Comparison of ENCODE assay signal across 8 mouse cellular contexts in genomic region chr3:119893165-119893910, GRCm38 (mm10).
DNase-seq lines count a peak whose midpoint lies in the region; ATAC-seq and TF ChIP-seq lines count a peak whose summit lies in the region.

No protein-coding gene starts in this region.

- no peak overlapping the region for H3K27ac ChIP-seq in heart, embryonic 14.5 days (replicated peaks in 1 of 2; ENCODE audit: control insufficient read depth in 1 of 2, insufficient read depth in 1 of 2, low read depth in 2 of 2, low read length in 2 of 2)
- H3K27ac ChIP-seq in forebrain, embryonic 14.5 days (ENCODE audit: low read depth, low read length), result no peak overlapping the region
- no peak overlapping the region for H3K27ac ChIP-seq in limb, embryonic 15.5 days
- H3K27ac ChIP-seq in testis, adult 2 months (ENCODE audit: control insufficient read depth, insufficient read depth, low read depth, low read length), result no peak overlapping the region

- H3K27me3 ChIP-seq in heart, embryonic 14.5 days (ENCODE audit: control insufficient read depth, insufficient read depth, low read length), result no peaks in the 10 kb centered on the region
- H3K27me3 ChIP-seq in forebrain, embryonic 14.5 days (replicated peaks; ENCODE audit: control insufficient read depth, insufficient read depth, low read length), result no peaks in the 10 kb centered on the region
- no peaks in the 10 kb centered on the region for H3K27me3 ChIP-seq in limb, embryonic 15.5 days
- H3K27me3 ChIP-seq in testis, adult 2 months (ENCODE audit: control insufficient read depth, insufficient read depth, low read length), result no peaks in the 10 kb centered on the region

- H3K4me2 ChIP-seq in heart, embryonic 14.5 days (ENCODE audit: low read length), result peak overlapping the region; percentile 66
- H3K4me2 ChIP-seq in forebrain, embryonic 14.5 days (ENCODE audit: low read length), result peak overlapping the region; percentile 48
- H3K4me2 ChIP-seq in limb, embryonic 15.5 days, result peak overlapping the region; percentile 41

- no peak for ATAC-seq in heart, embryonic 14.5 days (ENCODE audit: insufficient number of reproducible peaks, insufficient read depth, low FRiP score, low read depth)
- ATAC-seq in forebrain, embryonic 14.5 days, result peak; percentile 57
- ATAC-seq in limb, embryonic 15.5 days (ENCODE audit: insufficient number of reproducible peaks, low FRiP score, low TSS enrichment, low read depth), result no peak
- no peak for ATAC-seq in megakaryocyte-erythroid progenitor cell, adult 5-6 weeks (replicated peaks; ENCODE audit: low FRiP score, low TSS enrichment, poor library complexity, severe bottlenecking)

- DNase-seq in heart, postnatal 25 days (ENCODE audit: low spot score), result no peak
- DNase-seq in brain, adult 2 months (ENCODE audit: low read depth, low spot score), result peak; percentile 24
- peak; percentile 54 for DNase-seq in forebrain, embryonic 14.5 days (ENCODE audit: low spot score)
- no peak for DNase-seq in gastrocnemius, adult 18-20 months (ENCODE audit: low spot score)

- no peaks in the 10 kb centered on the region for H3K36me3 ChIP-seq in heart, embryonic 14.5 days (ENCODE audit: control insufficient read depth, insufficient read depth, low read length)
- H3K36me3 ChIP-seq in forebrain, embryonic 14.5 days (ENCODE audit: control insufficient read depth, insufficient read depth, low read length), result no peaks in the 10 kb centered on the region
- no peaks in the 10 kb centered on the region for H3K36me3 ChIP-seq in limb, embryonic 15.5 days
- H3K36me3 ChIP-seq in testis, adult 2 months (ENCODE audit: control insufficient read depth, insufficient read depth, low read length), result no peaks in the 10 kb centered on the region

- 13% methylated on average over 20 of the region's 20 CpGs for WGBS in heart, embryonic 14.5 days
- 6% methylated on average over 20 of the region's 20 CpGs for WGBS in forebrain, embryonic 14.5 days
- WGBS in limb, embryonic 15.5 days, result 13% methylated on average over 20 of the region's 20 CpGs

- peaks cover 8 to 12% of the 10 kb centered on the region in 2 experiments for H3K4me1 ChIP-seq in heart, embryonic 14.5 days (ENCODE audit: control insufficient read depth in 2 of 2, insufficient read depth in 2 of 2, low read length in 2 of 2)
- peaks cover 16% of the 10 kb centered on the region for H3K4me1 ChIP-seq in forebrain, embryonic 14.5 days (ENCODE audit: control insufficient read depth, insufficient read depth, low read length)
- 0 out of 2 replicates have a peak, but pooled peaks cover 5% of the 10 kb centered on the region for H3K4me1 ChIP-seq in limb, embryonic 15.5 days
- no peaks in the 10 kb centered on the region for H3K4me1 ChIP-seq in testis, adult 2 months (ENCODE audit: control insufficient read depth, insufficient read depth, low read length)

- peak overlapping the region; percentile 58 for H3K9ac ChIP-seq in heart, embryonic 14.5 days (ENCODE audit: low read length)
- H3K9ac ChIP-seq in forebrain, embryonic 14.5 days (ENCODE audit: low read length), result peak overlapping the region; percentile 49
- H3K9ac ChIP-seq in limb, embryonic 15.5 days, result no peak overlapping the region

- intact Hi-C loops in heart, postnatal 25 days (cut with DNase I), result no loop called here

- no peak for TF ChIP-seq CTCF in testis, adult 2 months (IDR thresholded peaks at IDR 0.05; ENCODE audit: control insufficient read depth, insufficient read depth, insufficient replicate concordance, low read depth, low read length)

- peak overlapping the region; percentile 31 to 41 for H3K4me3 ChIP-seq in heart, embryonic 14.5 days (ENCODE audit: control insufficient read depth in 1 of 2, insufficient read depth in 1 of 2, low read depth in 1 of 2, low read length in 2 of 2)
- H3K4me3 ChIP-seq in forebrain, embryonic 14.5 days (ENCODE audit: low read depth, low read length), result peak overlapping the region; percentile 18
- peak overlapping the region; percentile 15 for H3K4me3 ChIP-seq in limb, embryonic 15.5 days
- H3K4me3 ChIP-seq in testis, adult 2 months (ENCODE audit: control insufficient read depth, low read depth, low read length), result peak overlapping the region; percentile 4; the same call in 1 of the 2 replicates

- TF ChIP-seq POLR2A in testis, adult 2 months (IDR thresholded peaks at IDR 0.05; ENCODE audit: control insufficient read depth, low read depth, low read length), result no peak

- H3K9me3 ChIP-seq in heart, embryonic 14.5 days (ENCODE audit: control insufficient read depth, low read length), result no peaks in the 10 kb centered on the region
- H3K9me3 ChIP-seq in forebrain, embryonic 14.5 days (replicated peaks; ENCODE audit: control insufficient read depth, low read length), result no peaks in the 10 kb centered on the region
- H3K9me3 ChIP-seq in limb, embryonic 15.5 days, result no peaks in the 10 kb centered on the region

Comparison
In these comparisons a context has a peak if more than half of its experiments do, and no peak if none do; other contexts are left out.
1. DNase-seq: peak in brain, adult 2 months (single experiment) and forebrain, embryonic 14.5 days (single experiment); none in heart, postnatal 25 days (single experiment) and gastrocnemius, adult 18-20 months (single experiment).
2. Peak in every context shown above with its lines, with median percentiles within 50 percentile points of each other: H3K4me2 ChIP-seq and H3K4me3 ChIP-seq.